Mouse (Mus musculus): ENCODE results near the gene Nptx2. TPM values are rescaled to one million over a fixed set of nuclear protein-coding genes. Genes with fewer than 3 reads are reported as not detected.

Nptx2 gene
- total and polyA plus RNA-seq, 3 experiments = not detected

GRCm38 (mm10) chr5:144505731-144506130 lies 40.0 kb upstream of the Nptx2 start:
- Histone ChIP-seq H3K9me3 (replicated peaks; ENCODE audit: insufficient read depth, low read length) (no peaks in the 10 kb centered on the region), H3K4me3 (ENCODE audit: control insufficient read depth in 1 of 2, insufficient read depth in 1 of 2, low read depth in 2 of 2, low read length in 2 of 2) (no peak overlapping the region), H3K27ac (ENCODE audit: control insufficient read depth, low read depth, low read length) (no peak overlapping the region)

DNA sequence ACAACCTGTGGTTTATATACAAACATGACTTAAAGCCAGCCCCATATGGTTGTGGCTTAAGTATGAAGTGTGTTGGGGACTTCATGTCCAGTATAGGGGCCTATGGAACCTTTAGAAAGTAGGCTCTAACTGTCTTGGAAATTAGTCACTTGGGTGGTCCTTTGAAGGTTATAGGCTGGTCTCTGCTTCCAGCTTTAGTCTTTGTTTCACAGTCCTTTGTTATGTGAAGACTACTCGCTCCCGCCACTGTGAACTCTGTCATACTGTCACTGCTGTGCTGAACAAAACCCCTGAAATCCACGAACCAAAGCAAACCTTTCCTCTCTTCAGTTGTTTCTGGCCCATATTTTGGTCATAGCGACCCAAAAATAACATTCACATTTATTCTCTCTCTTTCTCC lies 39.5 kb upstream of the Nptx2 start:
- Histone ChIP-seq H3K4me1 (ENCODE audit: control insufficient read depth in 1 of 2, insufficient read depth in 2 of 2, low read length in 2 of 2) (no peaks in the 10 kb centered on the region), H3K27me3 (ENCODE audit: control insufficient read depth in 1 of 2, insufficient read depth in 2 of 2, low read length in 2 of 2) (no peaks in the 10 kb centered on the region), H3K4me3 (ENCODE audit: control insufficient read depth in 1 of 2, insufficient read depth in 1 of 2, low read depth in 2 of 2, low read length in 2 of 2) (no peak overlapping the region), H3K9me3 (replicated peaks; ENCODE audit: insufficient read depth, low read length) (no peaks in the 10 kb centered on the region), H3K79me2 (ENCODE audit: control insufficient read depth, insufficient read depth, low read length, poor library complexity) (no peaks in the 10 kb centered on the region), H3K9ac (ENCODE audit: control insufficient read depth, low read depth, low read length, poor library complexity, severe bottlenecking) (no peak overlapping the region), H3K27ac (ENCODE audit: control insufficient read depth, low read depth, low read length) (no peak overlapping the region), H3K36me3 (ENCODE audit: control insufficient read depth in 1 of 2, insufficient read depth in 2 of 2, low read length in 2 of 2) (no peaks in the 10 kb centered on the region)
- DNase-seq (ENCODE audit: low read depth, low spot score) = no peak
- TF ChIP-seq POLR2AphosphoS5 (IDR thresholded peaks at IDR 0.05; ENCODE audit: borderline replicate concordance, low read depth, low read length) (no peak), TBP (IDR thresholded peaks at IDR 0.05; ENCODE audit: low read depth, low read length) (no peak), CHD1 (IDR thresholded peaks at IDR 0.05; ENCODE audit: low read depth, low read length) (no peak), MYB (IDR thresholded peaks at IDR 0.05; ENCODE audit: low read depth, low read length) (no peak)

More at GRCm38 (mm10) chr5:144505731-144506130, 40.0 kb upstream of the Nptx2 start:
- Histone ChIP-seq H3K27me3 (ENCODE audit: control insufficient read depth in 1 of 2, insufficient read depth in 2 of 2, low read length in 2 of 2) (no peaks in the 10 kb centered on the region), H3K9ac (ENCODE audit: control insufficient read depth, low read depth, low read length, poor library complexity, severe bottlenecking) (no peak overlapping the region), H3K79me2 (ENCODE audit: control insufficient read depth, insufficient read depth, low read length, poor library complexity) (no peaks in the 10 kb centered on the region), H3K36me3 (ENCODE audit: control insufficient read depth in 1 of 2, insufficient read depth in 2 of 2, low read length in 2 of 2) (no peaks in the 10 kb centered on the region), H3K4me1 (ENCODE audit: control insufficient read depth in 1 of 2, insufficient read depth in 2 of 2, low read length in 2 of 2) (no peaks in the 10 kb centered on the region)
- DNase-seq (ENCODE audit: low read depth, low spot score) = no peak
- TF ChIP-seq CHD1 (IDR thresholded peaks at IDR 0.05; ENCODE audit: low read depth, low read length) (no peak), RCOR1 (IDR thresholded peaks at IDR 0.05; ENCODE audit: low read depth, low read length) (no peak), CTCF (IDR thresholded peaks at IDR 0.05 in 2 of 3, conservative IDR thresholded peaks at IDR 0.05 in 1 of 3; ENCODE audit: control insufficient read depth in 1 of 3, insufficient read depth in 1 of 3, low read depth in 2 of 3, low read length in 3 of 3, poor library complexity in 1 of 3, severe bottlenecking in 1 of 3) (peak in 2 of 3 experiments; percentile 23 to 25; a peak in 2 of 6 replicates), ETS1 (IDR thresholded peaks at IDR 0.05; ENCODE audit: low read depth, low read length) (no peak)

- Histone ChIP-seq H3K9me3 (replicated peaks; ENCODE audit: insufficient read depth, low read length) (no peaks in the 10 kb centered on the region), H3K9ac (ENCODE audit: control insufficient read depth, low read depth, low read length, poor library complexity, severe bottlenecking) (no peak overlapping the region), H3K27ac (ENCODE audit: control insufficient read depth, low read depth, low read length) (no peak overlapping the region), H3K79me2 (ENCODE audit: control insufficient read depth, insufficient read depth, low read length, poor library complexity) (no peaks in the 10 kb centered on the region), H3K4me3 (ENCODE audit: control insufficient read depth in 1 of 2, insufficient read depth in 1 of 2, low read depth in 2 of 2, low read length in 2 of 2) (no peak overlapping the region), H3K36me3 (ENCODE audit: control insufficient read depth in 1 of 2, insufficient read depth in 2 of 2, low read length in 2 of 2) (no peaks in the 10 kb centered on the region), H3K4me1 (ENCODE audit: control insufficient read depth in 1 of 2, insufficient read depth in 2 of 2, low read length in 2 of 2) (no peaks in the 10 kb centered on the region), H3K27me3 (ENCODE audit: control insufficient read depth in 1 of 2, insufficient read depth in 2 of 2, low read length in 2 of 2) (no peaks in the 10 kb centered on the region)
- TF ChIP-seq TAL1 (IDR thresholded peaks at IDR 0.05; ENCODE audit: low read length) (no peak), MYB (IDR thresholded peaks at IDR 0.05; ENCODE audit: low read depth, low read length) (no peak), BHLHE40 (IDR thresholded peaks at IDR 0.05; ENCODE audit: borderline replicate concordance, low read depth, low read length) (no peak), NRF1 (IDR thresholded peaks at IDR 0.05; ENCODE audit: insufficient read depth, low read depth, low read length, poor library complexity, severe bottlenecking) (no peak), EP300 (IDR thresholded peaks at IDR 0.05; ENCODE audit: low read depth in 1 of 2, low read length in 2 of 2) (no peak)
- no peak for DNase-seq (ENCODE audit: low read depth, low spot score)
Measured at GRCm38 (mm10) chr5:144506689-144507552, 38.8 kb upstream of the Nptx2 start.

Data from MEL (cell line).